Mouse (Mus musculus): Measurements from ENCODE around the gene Mxi1. TPM values are rescaled to one million over a fixed set of nuclear protein-coding genes. Genes with fewer than 3 reads are reported as not detected.

The Mxi1 gene
- polyA plus RNA-seq, 1 experiment = 14.0 TPM

GRCm38 (mm10) chr19:53329992-53330381 is 19.7 kb downstream of the Mxi1 start:
- Histone ChIP-seq H3K36me3 (ENCODE audit: control insufficient read depth) (peaks cover 46% of the 10 kb centered on the region), H3K27me3 (ENCODE audit: control insufficient read depth) (no peaks in the 10 kb centered on the region), H3K9me3 (ENCODE audit: control insufficient read depth, low read length) (no peaks in the 10 kb centered on the region), H3K4me3 (replicated peaks) (peak overlapping the region; percentile 99), H3K4me1 (ENCODE audit: control insufficient read depth) (peaks cover 82% of the 10 kb centered on the region)
- TF ChIP-seq GATA1 (IDR thresholded peaks at IDR 0.05; ENCODE audit: low read length) = no peak
- TF ChIP-seq TAL1 (IDR thresholded peaks at IDR 0.05; ENCODE audit: low read length) = no peak

GRCm38 (mm10) chr19:53331882-53332500 is 21.7 kb downstream of the Mxi1 start:
- H3K27me3 ChIP-seq (ENCODE audit: control insufficient read depth) = no peaks in the 10 kb centered on the region
- H3K36me3 ChIP-seq (ENCODE audit: control insufficient read depth) = peaks cover 62% of the 10 kb centered on the region
- H3K9me3 ChIP-seq (ENCODE audit: control insufficient read depth, low read length) = no peaks in the 10 kb centered on the region
- H3K4me3 ChIP-seq (replicated peaks) = no peak overlapping the region
- TF ChIP-seq GATA1 (IDR thresholded peaks at IDR 0.05; ENCODE audit: low read length) (no peak), TAL1 (IDR thresholded peaks at IDR 0.05; ENCODE audit: low read length) (no peak)
- H3K4me1 ChIP-seq (ENCODE audit: control insufficient read depth) = peaks cover 72% of the 10 kb centered on the region

- H3K36me3 ChIP-seq (ENCODE audit: control insufficient read depth) = peaks cover 70% of the 10 kb centered on the region
- H3K27me3 ChIP-seq (ENCODE audit: control insufficient read depth) = no peaks in the 10 kb centered on the region
- H3K9me3 ChIP-seq (ENCODE audit: control insufficient read depth, low read length) = no peaks in the 10 kb centered on the region; the same call in 1 of the 2 replicates
- H3K4me3 ChIP-seq (replicated peaks) = no peak overlapping the region
- TF ChIP-seq TAL1 (IDR thresholded peaks at IDR 0.05; ENCODE audit: low read length) (no peak), GATA1 (IDR thresholded peaks at IDR 0.05; ENCODE audit: low read length) (no peak)
- peaks cover 56% of the 10 kb centered on the region for H3K4me1 ChIP-seq (ENCODE audit: control insufficient read depth)
Measured at GRCm38 (mm10) chr19:53333730-53334129, 23.4 kb downstream of the Mxi1 start.

GRCm38 (mm10) chr19:53335241-53335640 is 24.9 kb downstream of the Mxi1 start:
- TF ChIP-seq TAL1 (IDR thresholded peaks at IDR 0.05; ENCODE audit: low read length) (no peak), GATA1 (IDR thresholded peaks at IDR 0.05; ENCODE audit: low read length) (no peak)
- H3K36me3 ChIP-seq (ENCODE audit: control insufficient read depth) = peaks cover 73% of the 10 kb centered on the region

GRCm38 (mm10) chr19:53340423-53340822 is 30.1 kb downstream of the Mxi1 start:
- Histone ChIP-seq H3K9me3 (ENCODE audit: control insufficient read depth, low read length) (no peaks in the 10 kb centered on the region; the same call in 1 of the 2 replicates), H3K36me3 (ENCODE audit: control insufficient read depth) (peaks cover 42% of the 10 kb centered on the region), H3K4me3 (replicated peaks) (no peak overlapping the region), H3K4me1 (ENCODE audit: control insufficient read depth) (peaks cover 17% of the 10 kb centered on the region), H3K27me3 (ENCODE audit: control insufficient read depth) (no peaks in the 10 kb centered on the region)
- TF ChIP-seq GATA1 (IDR thresholded peaks at IDR 0.05; ENCODE audit: low read length) = no peak
- TF ChIP-seq TAL1 (IDR thresholded peaks at IDR 0.05; ENCODE audit: low read length) = no peak

More at GRCm38 (mm10) chr19:53335241-53335640, 24.9 kb downstream of the Mxi1 start:
- Histone ChIP-seq H3K27me3 (ENCODE audit: control insufficient read depth) (no peaks in the 10 kb centered on the region), H3K9me3 (ENCODE audit: control insufficient read depth, low read length) (no peaks in the 10 kb centered on the region; the same call in 1 of the 2 replicates), H3K4me1 (ENCODE audit: control insufficient read depth) (peaks cover 51% of the 10 kb centered on the region), H3K4me3 (replicated peaks) (no peak overlapping the region)

- peaks cover 11% of the 10 kb centered on the region for H3K4me1 ChIP-seq (ENCODE audit: control insufficient read depth)
- H3K4me3 ChIP-seq (replicated peaks) = no peak overlapping the region
- TF ChIP-seq GATA1 (IDR thresholded peaks at IDR 0.05; ENCODE audit: low read length) (no peak), TAL1 (IDR thresholded peaks at IDR 0.05; ENCODE audit: low read length) (no peak)
- no peaks in the 10 kb centered on the region for H3K27me3 ChIP-seq (ENCODE audit: control insufficient read depth)
- H3K9me3 ChIP-seq (ENCODE audit: control insufficient read depth, low read length) = peaks cover 4% of the 10 kb centered on the region; the same call in 1 of the 2 replicates
- H3K36me3 ChIP-seq (ENCODE audit: control insufficient read depth) = peaks cover 30% of the 10 kb centered on the region
Measured at GRCm38 (mm10) chr19:53343174-53343881, 33.0 kb downstream of the Mxi1 start.

GRCm38 (mm10) chr19:53344062-53344461 is 33.7 kb downstream of the Mxi1 start:
- H3K27me3 ChIP-seq (ENCODE audit: control insufficient read depth) = no peaks in the 10 kb centered on the region

GRCm38 (mm10) chr19:53345766-53346165 is 35.4 kb downstream of the Mxi1 start:
- Histone ChIP-seq H3K36me3 (ENCODE audit: control insufficient read depth) (peaks cover 37% of the 10 kb centered on the region), H3K27me3 (ENCODE audit: control insufficient read depth) (no peaks in the 10 kb centered on the region), H3K9me3 (ENCODE audit: control insufficient read depth, low read length) (peaks cover 13% of the 10 kb centered on the region; the same call in 1 of the 2 replicates), H3K4me1 (ENCODE audit: control insufficient read depth) (no peaks in the 10 kb centered on the region; the same call in 1 of the 2 replicates), H3K4me3 (replicated peaks) (no peak overlapping the region)
- TF ChIP-seq TAL1 (IDR thresholded peaks at IDR 0.05; ENCODE audit: low read length) (no peak), GATA1 (IDR thresholded peaks at IDR 0.05; ENCODE audit: low read length) (no peak)

More at GRCm38 (mm10) chr19:53344062-53344461, 33.7 kb downstream of the Mxi1 start:
- Histone ChIP-seq H3K9me3 (ENCODE audit: control insufficient read depth, low read length) (peaks cover 12% of the 10 kb centered on the region; the same call in 1 of the 2 replicates), H3K4me1 (ENCODE audit: control insufficient read depth) (peaks cover 9% of the 10 kb centered on the region), H3K36me3 (ENCODE audit: control insufficient read depth) (peaks cover 28% of the 10 kb centered on the region), H3K4me3 (replicated peaks) (no peak overlapping the region)
- TF ChIP-seq TAL1 (IDR thresholded peaks at IDR 0.05; ENCODE audit: low read length) (no peak), GATA1 (IDR thresholded peaks at IDR 0.05; ENCODE audit: low read length) (no peak)

GRCm38 (mm10) chr19:53353864-53354263 is 43.5 kb downstream of the Mxi1 start:
- peaks cover 41% of the 10 kb centered on the region for H3K36me3 ChIP-seq (ENCODE audit: control insufficient read depth)
- peaks cover 3% of the 10 kb centered on the region; the same call in 1 of the 2 replicates for H3K9me3 ChIP-seq (ENCODE audit: control insufficient read depth, low read length)
- TF ChIP-seq GATA1 (IDR thresholded peaks at IDR 0.05; ENCODE audit: low read length) = no peak
- no peak for TF ChIP-seq TAL1 (IDR thresholded peaks at IDR 0.05; ENCODE audit: low read length)
- peaks cover 6% of the 10 kb centered on the region; the same call in 1 of the 2 replicates for H3K4me1 ChIP-seq (ENCODE audit: control insufficient read depth)
- H3K4me3 ChIP-seq (replicated peaks) = no peak overlapping the region
- H3K27me3 ChIP-seq (ENCODE audit: control insufficient read depth) = no peaks in the 10 kb centered on the region

Data from erythroblast, embryonic 14.5 days (primary cell).